Mouse (Mus musculus) liver, postnatal 0 days (tissue): Measurements from ENCODE around the gene Phospho1. TPM values are rescaled to one million over a fixed set of nuclear protein-coding genes. Genes with fewer than 3 reads are reported as not detected.
A peak's percentile ranks its signal among the peaks of the same experiment; 100 is the strongest.

ENCODE experiments used
- ATAC-seq: fragments of 200-750 bp; cut with Nextera tagmentation; 2 replicates; pipeline ENCODE4 v1.8.0; 2017; ENCODE audit warnings: mild to moderate bottlenecking, moderate library complexity
- DNase-seq: peaks from one replicate; pipeline ENCODE4 v3.0.0-alpha.2; 2016
- H3K27ac ChIP-seq: fragments of 300-500 bp; sonication (generic); 2 replicates; pipeline ENCODE4 v1.5.1; 2014; ENCODE audit warnings: antibody characterized with exemption, moderate library complexity, mild to moderate bottlenecking, low read depth
- H3K27me3 ChIP-seq: fragments of 300-500 bp; sonication (generic); 2 replicates; pipeline ENCODE4 v1.6.1; 2014; ENCODE audit warnings: low read length, control low read depth, mixed read lengths; ENCODE audit not compliant: insufficient read depth
- H3K36me3 ChIP-seq: fragments of 300-500 bp; sonication (generic); replicated peaks from 2 replicates; pipeline ENCODE4 v1.6.1; 2014; ENCODE audit warnings: mild to moderate bottlenecking, control low read depth, low read length, moderate library complexity, mixed read lengths; ENCODE audit not compliant: insufficient read depth
- H3K4me1 ChIP-seq: fragments of 300-500 bp; sonication (generic); 2 replicates; pipeline ENCODE4 v1.6.1; 2014; ENCODE audit warnings: antibody characterized with exemption, mild to moderate bottlenecking, control low read depth; ENCODE audit not compliant: insufficient read depth
- H3K4me2 ChIP-seq: fragments of 300-500 bp; sonication (generic); 2 replicates; pipeline ENCODE4 v1.6.1; 2014; ENCODE audit warnings: low read depth, mild to moderate bottlenecking, low read length, moderate library complexity, mixed read lengths
- H3K4me3 ChIP-seq: fragments of 300-500 bp; sonication (generic); 2 replicates; pipeline ENCODE4 v1.5.1; 2014; ENCODE audit warnings: low read depth, low read length
- H3K9ac ChIP-seq: fragments of 300-500 bp; sonication (generic); replicated peaks from 2 replicates; pipeline ENCODE4 v1.6.1; 2014; ENCODE audit warnings: mild to moderate bottlenecking, moderate library complexity
- H3K9me3 ChIP-seq: fragments of 300-500 bp; sonication (generic); 2 replicates; pipeline ENCODE4 v1.6.1; 2016; ENCODE audit warnings: mild to moderate bottlenecking, control low read depth, low read length, mixed read lengths
- CTCF ChIP-seq: sonication (generic); IDR thresholded peaks from 2 replicates; pipeline ENCODE4 v1.5.1; 2016; ENCODE audit warnings: antibody characterized with exemption, low read depth
- EP300 ChIP-seq: IDR thresholded peaks from 2 replicates; pipeline ENCODE4 v1.6.1; 2016; ENCODE audit warnings: antibody characterized with exemption, low read depth, mild to moderate bottlenecking
- WGBS: fragments of 180-500 bp; shearing (Covaris S2); extraction: QIAGEN DNeasy Blood & Tissue Kit; methylation state at CpG from one replicate; pipeline ENCODE4 v1.1.7; 2014; ENCODE audit not compliant: insufficient replicate concordance; 5-methylcytosine and 5-hydroxymethylcytosine counted together
- polyA plus RNA-seq: library from polyadenylated mRNA; unstranded; fragments of >200 nt; fragmentation: Nextera tagmentation; extraction: Ambion mirVana; gene quantifications from 2 replicates; pipeline ENCODE4 v1.2.1, GENCODE M21; 2015

Gene Phospho1
- polyA plus RNA-seq, 1 experiment from 2014 or later: 1.9 TPM

DNA sequence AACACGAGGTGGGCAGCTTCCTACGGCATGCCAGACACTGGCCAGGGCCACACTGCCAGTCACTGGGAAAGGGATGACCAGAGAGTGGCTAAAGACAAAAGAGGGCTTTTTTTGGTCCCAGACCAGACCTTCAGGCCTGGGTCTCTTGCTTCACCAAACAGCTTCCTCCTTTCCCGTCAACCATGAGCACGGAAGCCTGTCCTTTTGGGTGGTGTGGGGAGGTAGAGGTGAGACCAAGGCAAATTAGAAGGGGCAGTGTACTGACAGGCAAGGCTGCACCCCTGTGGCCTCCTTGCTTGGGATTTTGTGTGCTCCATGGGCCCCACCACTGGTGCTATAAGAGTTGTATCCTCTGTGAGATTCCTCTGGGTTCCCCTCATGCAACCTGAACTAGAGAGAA, 14.3 kb downstream of the Phospho1 start:
- TF ChIP-seq EP300 (no peak), CTCF (no peak)
- no peak for ATAC-seq
- H3K4me1 ChIP-seq: peaks cover 59% of the 10 kb centered on the region
- WGBS: 57% methylated on average over 4 of the region's 4 CpGs
- H3K4me2 ChIP-seq: peak overlapping the region; percentile 0; the same call in 1 of the 2 replicates
- no peaks in the 10 kb centered on the region for H3K36me3 ChIP-seq
- 0 out of 2 replicates have a peak, but pooled peaks cover under 1% of the 10 kb centered on the region for H3K27me3 ChIP-seq
- H3K9me3 ChIP-seq: no peaks in the 10 kb centered on the region
- peak overlapping the region; percentile 25; the same call in 1 of the 2 replicates for H3K27ac ChIP-seq
- H3K4me3 ChIP-seq: no peak overlapping the region
- H3K9ac ChIP-seq: no peak overlapping the region
- DNase-seq: no peak

DNA sequence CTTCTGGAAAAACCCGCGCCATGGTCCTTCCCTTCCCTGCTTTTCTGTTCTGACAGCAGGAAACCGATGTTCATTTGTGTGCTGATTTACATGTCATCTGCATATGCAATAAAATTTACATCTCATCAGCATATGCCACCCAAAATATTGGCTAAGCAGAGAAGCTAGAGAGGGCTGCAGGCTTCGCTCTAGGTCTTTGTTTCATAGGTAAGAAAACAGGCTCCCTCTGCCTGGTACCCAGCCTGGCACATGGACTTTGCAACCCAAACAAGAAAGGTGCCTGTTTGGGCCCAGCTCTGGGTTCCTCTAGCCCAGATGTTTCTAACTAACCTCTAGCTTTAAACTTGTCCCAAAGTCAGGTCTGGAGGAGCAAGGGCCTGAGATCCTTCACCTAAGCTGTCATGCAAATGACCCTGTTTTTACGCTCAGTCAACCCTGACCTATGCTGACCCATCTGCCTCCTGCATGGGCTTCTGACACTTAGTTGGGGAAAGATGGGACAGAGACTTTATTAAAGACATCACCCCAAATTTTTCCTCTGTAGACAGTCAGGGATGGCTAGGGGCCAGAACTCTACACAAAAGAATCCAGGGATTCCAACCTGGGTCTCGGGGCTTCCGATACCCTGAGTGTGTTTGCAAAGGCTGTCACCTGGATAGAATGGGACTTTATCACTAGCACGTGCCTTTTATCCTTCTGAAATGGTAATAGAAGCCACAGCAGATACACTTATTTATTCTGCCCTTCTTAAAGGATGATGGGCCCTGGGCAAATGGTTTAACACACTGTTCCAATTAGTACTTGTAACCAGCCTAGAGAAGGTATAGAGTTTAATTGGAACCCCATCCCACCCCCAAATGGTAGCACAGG, 14.9 kb downstream of the Phospho1 start:
- Histone ChIP-seq H3K27ac (peak overlapping the region; percentile 25), H3K4me2 (peak overlapping the region; percentile 14; the same call in 1 of the 2 replicates), H3K9ac (no peak overlapping the region), H3K27me3 (no peaks in the 10 kb centered on the region), H3K4me1 (peaks cover 54% of the 10 kb centered on the region), H3K9me3 (no peaks in the 10 kb centered on the region), H3K4me3 (no peak overlapping the region), H3K36me3 (no peaks in the 10 kb centered on the region)
- TF ChIP-seq EP300: no peak
- no peak for TF ChIP-seq CTCF
- ATAC-seq: no peak
- 63% methylated on average over 8 of the region's 8 CpGs for WGBS
- no peak for DNase-seq

DNA sequence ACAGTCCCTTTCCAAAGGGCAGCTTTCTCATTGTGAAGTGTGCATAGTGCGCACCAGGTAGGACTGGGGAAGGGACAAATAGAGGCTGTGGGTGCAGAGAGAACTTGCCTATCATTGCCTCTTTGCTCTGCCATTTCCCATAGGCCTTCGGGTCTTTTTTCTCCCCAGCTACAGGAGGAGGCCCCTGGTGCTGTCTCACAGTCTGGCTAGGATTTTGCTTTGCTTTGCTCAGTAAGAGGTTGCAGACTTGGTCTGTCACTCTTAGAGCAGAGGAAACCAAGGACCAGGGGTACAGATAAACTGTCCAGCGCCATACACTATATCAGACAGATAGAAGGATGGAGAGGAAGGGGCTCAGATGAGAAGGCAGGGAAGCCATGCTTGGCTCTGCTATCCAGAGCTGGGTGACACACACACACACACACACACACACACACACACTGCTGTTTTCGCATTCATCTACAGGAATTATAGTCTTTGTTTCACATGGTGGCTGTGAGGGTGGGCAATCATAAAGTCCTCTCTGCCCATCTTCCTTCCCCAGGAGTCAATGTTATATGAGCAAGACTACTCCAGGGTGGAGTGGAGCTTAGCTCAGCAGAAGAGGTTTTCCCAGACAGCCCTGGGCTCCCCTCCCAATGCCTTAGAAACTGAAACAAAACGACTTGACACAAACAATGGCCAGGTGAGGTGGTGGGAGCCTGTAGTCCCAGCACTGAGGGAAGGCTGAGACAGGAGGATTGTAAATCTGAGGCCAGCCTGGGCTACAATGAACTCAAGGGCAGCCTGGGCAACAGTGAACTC, 16.6 kb downstream of the Phospho1 start:
- no peak for DNase-seq
- Histone ChIP-seq H3K9me3 (no peaks in the 10 kb centered on the region), H3K4me3 (peak overlapping the region; percentile 48), H3K27me3 (no peaks in the 10 kb centered on the region), H3K4me1 (peaks cover 48% of the 10 kb centered on the region), H3K27ac (peak overlapping the region; percentile 86; the same call in 1 of the 2 replicates), H3K9ac (peak overlapping the region; percentile 55; the same call in 1 of the 2 replicates), H3K36me3 (no peaks in the 10 kb centered on the region), H3K4me2 (peak overlapping the region; percentile 58)
- WGBS: 55% methylated on average over 5 of the region's 5 CpGs
- TF ChIP-seq CTCF: no peak
- TF ChIP-seq EP300: no peak
- no peak for ATAC-seq

DNA sequence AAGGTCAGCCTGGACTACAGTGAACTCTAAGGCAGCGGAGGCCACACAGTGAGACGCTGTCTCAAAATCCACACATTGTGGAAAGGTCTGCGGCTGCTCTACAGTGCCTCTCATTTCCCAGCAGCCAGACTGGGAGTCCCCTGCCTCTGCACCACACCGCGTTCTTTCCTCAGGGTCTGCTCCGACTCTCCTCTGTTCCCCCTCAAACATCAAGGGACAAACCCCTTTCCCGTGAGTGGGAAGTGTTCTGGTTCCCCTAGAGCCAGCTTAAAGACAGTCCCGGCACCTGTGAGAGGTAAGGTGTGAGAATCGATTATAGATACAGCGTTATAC, 17.2 kb downstream of the Phospho1 start:
- ATAC-seq: no peak
- peak overlapping the region; percentile 58 for H3K4me2 ChIP-seq
- H3K4me1 ChIP-seq: peaks cover 42% of the 10 kb centered on the region
- DNase-seq: no peak
- no peaks in the 10 kb centered on the region for H3K27me3 ChIP-seq
- H3K27ac ChIP-seq: peak overlapping the region; percentile 86
- WGBS: 32% methylated on average over 10 of the region's 10 CpGs
- TF ChIP-seq EP300: no peak
- no peak for TF ChIP-seq CTCF
- no peaks in the 10 kb centered on the region for H3K36me3 ChIP-seq
- no peaks in the 10 kb centered on the region for H3K9me3 ChIP-seq
- H3K9ac ChIP-seq: peak overlapping the region; percentile 55
- peak overlapping the region; percentile 48 for H3K4me3 ChIP-seq

DNA sequence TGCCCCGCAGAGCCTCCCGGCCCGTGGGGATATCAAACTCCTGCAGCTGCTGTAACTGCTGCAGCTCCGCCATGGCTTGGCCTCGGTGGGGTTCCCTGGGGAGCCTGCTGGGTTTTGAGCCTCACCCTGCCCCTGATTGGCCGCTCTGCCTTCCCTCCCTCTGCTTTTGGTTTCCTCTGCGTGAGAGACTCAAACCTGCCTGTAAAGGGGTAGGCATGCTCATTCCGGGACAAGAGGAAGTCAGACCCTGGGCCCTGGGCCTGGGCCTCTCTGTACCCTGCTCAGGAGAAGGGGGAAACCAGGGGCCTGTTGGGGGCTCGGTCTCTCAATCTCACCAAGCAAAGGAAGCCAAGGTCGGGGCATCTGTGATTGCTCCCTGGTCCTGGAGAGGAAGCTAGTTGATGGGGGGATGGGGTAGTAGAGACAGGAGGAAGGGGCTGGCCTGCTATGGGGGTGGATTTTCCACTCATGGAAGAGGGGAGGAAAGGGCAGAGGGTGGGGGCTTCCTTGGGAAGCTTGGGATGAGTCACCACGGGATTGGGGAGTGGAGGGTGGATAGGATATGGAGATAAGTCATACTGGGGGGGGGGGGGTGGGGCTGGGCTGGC, 17.9 kb downstream of the Phospho1 start, which contains the start of gene Abi3:
TSS of gene Abi3 (minus strand) at position 403 of the 608 bp plus-strand sequence.
- 0 out of 2 replicates have a peak, but pooled peaks have one; percentile 51 for TF ChIP-seq EP300
- TF ChIP-seq CTCF: no peak
- peak within 1 kb of the TSS; percentile 58 for H3K4me2 ChIP-seq
- no peaks in the 10 kb centered on the region for H3K27me3 ChIP-seq
- peaks cover 35% of the 10 kb centered on the region for H3K4me1 ChIP-seq
- 2% methylated on average over 11 of the region's 11 CpGs for WGBS
- DNase-seq: peak; percentile 76
- peak within 1 kb of the TSS; percentile 48 for H3K4me3 ChIP-seq
- peak; percentile 73 for ATAC-seq
- peak within 1 kb of the TSS; percentile 55 for H3K9ac ChIP-seq
- no peaks in the 10 kb centered on the region for H3K36me3 ChIP-seq
- no peaks in the 10 kb centered on the region for H3K9me3 ChIP-seq
- peak within 1 kb of the TSS; percentile 86 for H3K27ac ChIP-seq

DNA sequence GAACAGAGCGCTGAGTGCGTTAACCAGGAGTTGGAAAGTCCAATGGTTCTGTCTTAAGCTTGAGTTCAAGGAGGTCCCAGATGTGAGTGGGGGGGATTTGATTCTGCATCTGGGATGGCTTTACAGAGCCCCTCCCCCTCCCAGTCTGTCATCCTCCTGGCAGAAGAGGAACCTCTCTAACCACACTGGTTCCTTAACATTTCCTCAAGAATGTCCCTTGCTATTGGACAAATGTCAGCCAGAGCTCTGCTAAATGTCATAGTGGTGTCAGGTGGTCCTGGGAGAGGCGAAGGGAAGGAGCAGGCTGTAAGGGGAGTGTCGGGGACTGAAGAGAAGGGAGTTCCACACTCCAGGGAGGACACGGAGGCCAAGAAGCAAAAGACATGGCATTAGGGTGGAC, 18.7 kb downstream of the Phospho1 start:
- H3K9me3 ChIP-seq: no peaks in the 10 kb centered on the region
- 37% methylated on average over 5 of the region's 5 CpGs for WGBS
- H3K4me2 ChIP-seq: peak overlapping the region; percentile 58
- no peaks in the 10 kb centered on the region for H3K27me3 ChIP-seq
- peak overlapping the region; percentile 17 for H3K4me3 ChIP-seq
- H3K4me1 ChIP-seq: peaks cover 32% of the 10 kb centered on the region
- peak overlapping the region; percentile 86 for H3K27ac ChIP-seq
- DNase-seq (peak; percentile 19), ATAC-seq (peak; percentile 36; the same call in 1 of the 2 replicates)
- peak overlapping the region; percentile 18; the same call in 1 of the 2 replicates for H3K9ac ChIP-seq
- TF ChIP-seq CTCF: no peak
- no peak for TF ChIP-seq EP300
- no peaks in the 10 kb centered on the region for H3K36me3 ChIP-seq
